Mouse (Mus musculus) midbrain, embryonic 10.5 days (tissue): Measurements from ENCODE around the gene Fam78a. TPM values are rescaled to one million over a fixed set of nuclear protein-coding genes. Genes with fewer than 3 reads are reported as not detected.

Experiments
- DNase-seq: peaks from one replicate; pipeline ENCODE4 v3.0.0-alpha.2; 2017; ENCODE audit warnings: low spot score
- H3K27ac ChIP-seq: fragments of 300-500 bp; sonication (generic); replicated peaks from 2 replicates; pipeline ENCODE4 v1.5.1; 2016; ENCODE audit warnings: mild to moderate bottlenecking
- H3K27me3 ChIP-seq: fragments of 300-500 bp; sonication (generic); 2 replicates; pipeline ENCODE4 v1.6.1; 2016; ENCODE audit warnings: low read depth, mild to moderate bottlenecking; ENCODE audit not compliant: poor library complexity, severe bottlenecking
- H3K36me3 ChIP-seq: fragments of 300-500 bp; sonication (generic); 2 replicates; pipeline ENCODE4 v1.6.1; 2016; ENCODE audit warnings: mild to moderate bottlenecking, moderate library complexity
- H3K4me1 ChIP-seq: fragments of 300-500 bp; sonication (generic); 2 replicates; pipeline ENCODE4 v1.6.1; 2016
- H3K4me3 ChIP-seq: fragments of 300-500 bp; sonication (generic); 2 replicates; pipeline ENCODE4 v1.5.1; 2016; ENCODE audit warnings: mild to moderate bottlenecking, moderate library complexity
- H3K9me3 ChIP-seq: fragments of 300-500 bp; sonication (generic); replicated peaks from 2 replicates; pipeline ENCODE4 v1.6.1; 2016; ENCODE audit warnings: mild to moderate bottlenecking
- WGBS: fragments of 180-500 bp; shearing (Covaris S2); methylation state at CpG from one replicate; pipeline ENCODE4 v1.1.7; 2016; 5-methylcytosine and 5-hydroxymethylcytosine counted together
- polyA plus RNA-seq: library from polyadenylated mRNA; unstranded; fragments of >200 nt; fragmentation: Nextera tagmentation; extraction: Ambion mirVana; gene quantifications from 2 replicates; pipeline ENCODE4 v1.2.1, GENCODE M21; 2016

Fam78a gene
- polyA plus RNA-seq, 1 experiment from 2014 or later = 1.6 TPM

- Histone ChIP-seq H3K4me3 (no peak overlapping the region), H3K36me3 (no peaks in the 10 kb centered on the region), H3K27me3 (no peaks in the 10 kb centered on the region), H3K4me1 (peaks cover 12% of the 10 kb centered on the region), H3K27ac (peak overlapping the region; percentile 33; the same call in 1 of the 2 replicates), H3K9me3 (peaks cover 9% of the 10 kb centered on the region)
- WGBS = 93% methylated on average over 20 of the region's 20 CpGs
- no peak for DNase-seq
Measured at GRCm38 (mm10) chr2:32119802-32120750, 35.4 kb upstream of the Fam78a start.

GRCm38 (mm10) chr2:32115851-32116268 is 31.2 kb upstream of the Fam78a start:
- peaks cover 9% of the 10 kb centered on the region for H3K9me3 ChIP-seq
- DNase-seq = no peak
- H3K27me3 ChIP-seq = no peaks in the 10 kb centered on the region
- no peaks in the 10 kb centered on the region for H3K4me1 ChIP-seq
- H3K36me3 ChIP-seq = no peaks in the 10 kb centered on the region
- H3K4me3 ChIP-seq = no peak overlapping the region
- H3K27ac ChIP-seq = no peak overlapping the region; the same call in 1 of the 2 replicates
- WGBS = 91% methylated on average over 4 of the region's 4 CpGs

GRCm38 (mm10) chr2:32112548-32112947 is 27.9 kb upstream of the Fam78a start:
- Histone ChIP-seq H3K27ac (no peak overlapping the region), H3K4me1 (no peaks in the 10 kb centered on the region), H3K36me3 (no peaks in the 10 kb centered on the region), H3K4me3 (no peak overlapping the region), H3K27me3 (no peaks in the 10 kb centered on the region), H3K9me3 (peaks cover 9% of the 10 kb centered on the region)
- 75% methylated on average over 2 of the region's 2 CpGs for WGBS
- no peak for DNase-seq

GRCm38 (mm10) chr2:32111268-32111667 is 26.6 kb upstream of the Fam78a start:
- Histone ChIP-seq H3K27ac (no peak overlapping the region), H3K4me1 (no peaks in the 10 kb centered on the region), H3K4me3 (no peak overlapping the region), H3K9me3 (0 out of 2 replicates have a peak, but pooled peaks cover 2% of the 10 kb centered on the region), H3K27me3 (no peaks in the 10 kb centered on the region), H3K36me3 (no peaks in the 10 kb centered on the region)
- 95% methylated on average over 1 of the region's 1 CpGs for WGBS
- no peak for DNase-seq

- peak overlapping the region; percentile 49; the same call in 1 of the 2 replicates for H3K27ac ChIP-seq
- no peak for DNase-seq
Measured at GRCm38 (mm10) chr2:32105930-32106329, 21.3 kb upstream of the Fam78a start.

GRCm38 (mm10) chr2:32105117-32105913 is 20.7 kb upstream of the Fam78a start:
- no peak for DNase-seq
- peak overlapping the region; percentile 49 for H3K27ac ChIP-seq
- WGBS = 72% methylated on average over 16 of the region's 16 CpGs

More at GRCm38 (mm10) chr2:32105930-32106329, 21.3 kb upstream of the Fam78a start:
- Histone ChIP-seq H3K4me1 (peaks cover 27% of the 10 kb centered on the region), H3K27me3 (no peaks in the 10 kb centered on the region), H3K36me3 (no peaks in the 10 kb centered on the region), H3K4me3 (no peak overlapping the region), H3K9me3 (no peaks in the 10 kb centered on the region)
- WGBS = 81% methylated on average over 7 of the region's 7 CpGs

GRCm38 (mm10) chr2:32104122-32104521 is 19.5 kb upstream of the Fam78a start:
- WGBS = 86% methylated on average over 7 of the region's 7 CpGs
- H3K4me1 ChIP-seq = peaks cover 27% of the 10 kb centered on the region
- no peak for DNase-seq
- H3K9me3 ChIP-seq = 0 out of 2 replicates have a peak, but pooled peaks cover 5% of the 10 kb centered on the region
- no peaks in the 10 kb centered on the region for H3K27me3 ChIP-seq
- 0 out of 2 replicates have a peak overlapping the region, but pooled peaks have one; percentile 23 for H3K27ac ChIP-seq
- H3K36me3 ChIP-seq = 0 out of 2 replicates have a peak, but pooled peaks cover 4% of the 10 kb centered on the region
- H3K4me3 ChIP-seq = no peak overlapping the region

More at GRCm38 (mm10) chr2:32105117-32105913, 20.7 kb upstream of the Fam78a start:
- Histone ChIP-seq H3K36me3 (no peaks in the 10 kb centered on the region), H3K4me1 (peaks cover 27% of the 10 kb centered on the region), H3K4me3 (no peak overlapping the region), H3K27me3 (no peaks in the 10 kb centered on the region), H3K9me3 (0 out of 2 replicates have a peak, but pooled peaks cover 5% of the 10 kb centered on the region)

GRCm38 (mm10) chr2:32103557-32103956 is 18.9 kb upstream of the Fam78a start:
- peak overlapping the region; percentile 34 for H3K4me3 ChIP-seq
- peak overlapping the region; percentile 23; the same call in 1 of the 2 replicates for H3K27ac ChIP-seq
- 0 out of 2 replicates have a peak, but pooled peaks cover 5% of the 10 kb centered on the region for H3K9me3 ChIP-seq
- H3K4me1 ChIP-seq = peaks cover 27% of the 10 kb centered on the region
- WGBS = 81% methylated on average over 7 of the region's 7 CpGs
- 0 out of 2 replicates have a peak, but pooled peaks cover 4% of the 10 kb centered on the region for H3K36me3 ChIP-seq
- no peaks in the 10 kb centered on the region for H3K27me3 ChIP-seq
- no peak for DNase-seq

GRCm38 (mm10) chr2:32102944-32103343 is 18.3 kb upstream of the Fam78a start:
- 0 out of 2 replicates have a peak, but pooled peaks cover 4% of the 10 kb centered on the region for H3K36me3 ChIP-seq
- 56% methylated on average over 5 of the region's 5 CpGs for WGBS
- 0 out of 2 replicates have a peak, but pooled peaks cover 5% of the 10 kb centered on the region for H3K9me3 ChIP-seq
- H3K4me1 ChIP-seq = peaks cover 27% of the 10 kb centered on the region
- peak overlapping the region; percentile 34 for H3K4me3 ChIP-seq
- H3K27ac ChIP-seq = peak overlapping the region; percentile 23; the same call in 1 of the 2 replicates
- no peak for DNase-seq
- no peaks in the 10 kb centered on the region for H3K27me3 ChIP-seq

GRCm38 (mm10) chr2:32096122-32096420 is 11.4 kb upstream of the Fam78a start:
- peak overlapping the region; percentile 82 for H3K27ac ChIP-seq
- H3K4me1 ChIP-seq = peaks cover 20% of the 10 kb centered on the region
- H3K4me3 ChIP-seq = peak overlapping the region; percentile 48
- 87% methylated on average over 10 of the region's 10 CpGs for WGBS
- no peaks in the 10 kb centered on the region for H3K27me3 ChIP-seq
- H3K36me3 ChIP-seq = 0 out of 2 replicates have a peak, but pooled peaks cover 4% of the 10 kb centered on the region
- 0 out of 2 replicates have a peak, but pooled peaks cover 5% of the 10 kb centered on the region for H3K9me3 ChIP-seq
- DNase-seq = no peak

- peaks cover 20% of the 10 kb centered on the region for H3K4me1 ChIP-seq
- 0 out of 2 replicates have a peak, but pooled peaks cover 4% of the 10 kb centered on the region for H3K36me3 ChIP-seq
- WGBS = 59% methylated on average over 22 of the region's 22 CpGs
- H3K27me3 ChIP-seq = peaks cover 2% of the 10 kb centered on the region
- DNase-seq = peak; percentile 71
- peak within 1 kb of the TSS; percentile 48 for H3K4me3 ChIP-seq
- H3K27ac ChIP-seq = peak within 1 kb of the TSS; percentile 82
- 0 out of 2 replicates have a peak, but pooled peaks cover 2% of the 10 kb centered on the region for H3K9me3 ChIP-seq
Measured at GRCm38 (mm10) chr2:32095351-32096121, 10.9 kb upstream of the Fam78a start, which contains the start of gene Plpp7. Gene Plpp7 (plus strand): TSS chr2:32095528.
